Mouse (Mus musculus) heart, postnatal 0 days (tissue): ENCODE measurements around the gene March8. TPM values are rescaled to one million over a fixed set of nuclear protein-coding genes. Genes with fewer than 3 reads are reported as not detected.

ENCODE experiments used
- ATAC-seq: fragments of 200-750 bp; cut with Nextera tagmentation; 2 replicates; pipeline ENCODE4 v1.8.0; 2017; ENCODE audit warnings: low read depth, moderate number of reproducible peaks, moderate library complexity; ENCODE audit not compliant: insufficient read depth
- DNase-seq: peaks from one replicate; pipeline ENCODE4 v3.0.0-alpha.2; 2016; ENCODE audit warnings: low spot score
- H3K27ac ChIP-seq: fragments of 300-500 bp; sonication (generic); 2 replicates; pipeline ENCODE4 v1.5.1; 2014; ENCODE audit warnings: low read depth, mild to moderate bottlenecking
- H3K27me3 ChIP-seq: fragments of 300-500 bp; sonication (generic); 2 replicates; pipeline ENCODE4 v1.6.1; 2014; ENCODE audit warnings: low read length, mixed read lengths; ENCODE audit not compliant: control insufficient read depth, insufficient read depth
- H3K36me3 ChIP-seq: fragments of 300-500 bp; sonication (generic); replicated peaks from 2 replicates; pipeline ENCODE4 v1.6.1; 2014; ENCODE audit warnings: low read length, mixed read lengths; ENCODE audit not compliant: control insufficient read depth, insufficient read depth
- H3K4me1 ChIP-seq: fragments of 300-500 bp; sonication (generic); 2 replicates; pipeline ENCODE4 v1.6.1; 2014; ENCODE audit warnings: antibody characterized with exemption; ENCODE audit not compliant: control insufficient read depth, insufficient read depth
- H3K4me2 ChIP-seq: fragments of 300-500 bp; sonication (generic); 2 replicates; pipeline ENCODE4 v1.6.1; 2014; ENCODE audit warnings: low read depth, mild to moderate bottlenecking, low read length, moderate library complexity
- H3K4me3 ChIP-seq: fragments of 300-500 bp; sonication (generic); 2 replicates; pipeline ENCODE4 v1.5.1; 2014; ENCODE audit warnings: low read depth, low read length
- H3K9ac ChIP-seq: fragments of 300-500 bp; sonication (generic); replicated peaks from 2 replicates; pipeline ENCODE4 v1.6.1; 2014; ENCODE audit warnings: low read depth, low read length, mixed read lengths
- H3K9me3 ChIP-seq: fragments of 300-500 bp; sonication (generic); replicated peaks from 2 replicates; pipeline ENCODE4 v1.6.1; 2016; ENCODE audit warnings: low read length; ENCODE audit not compliant: control insufficient read depth
- CTCF ChIP-seq: IDR thresholded peaks from 2 replicates; pipeline ENCODE4 v1.5.1; 2016; ENCODE audit warnings: antibody characterized with exemption, control low read depth, low read depth
- EP300 ChIP-seq: IDR thresholded peaks from 2 replicates; pipeline ENCODE4 v1.6.1; 2016; ENCODE audit warnings: antibody characterized with exemption, low read depth
- WGBS: fragments of 180-500 bp; shearing (Covaris S2); extraction: QIAGEN DNeasy Blood & Tissue Kit; methylation state at CpG from one replicate; pipeline ENCODE4 v1.1.7; 2014; 5-methylcytosine and 5-hydroxymethylcytosine counted together
- polyA plus RNA-seq: library from polyadenylated mRNA; unstranded; fragments of >200 nt; fragmentation: Nextera tagmentation; extraction: Ambion mirVana; gene quantifications from 2 replicates; pipeline ENCODE4 v1.2.1, GENCODE M21; 2015
- total RNA-seq: library from RNA; depleted of rRNA; stranded (reverse); fragments of >200 nt; gene quantifications from 2 replicates; pipeline ENCODE4 v1.2.3, GENCODE M21; 2014; ENCODE audit warnings: low replicate concordance

Gene March8
- total and polyA plus RNA-seq, 2 experiments from 2014 or later = 17.3 to 73.6 TPM

DNA sequence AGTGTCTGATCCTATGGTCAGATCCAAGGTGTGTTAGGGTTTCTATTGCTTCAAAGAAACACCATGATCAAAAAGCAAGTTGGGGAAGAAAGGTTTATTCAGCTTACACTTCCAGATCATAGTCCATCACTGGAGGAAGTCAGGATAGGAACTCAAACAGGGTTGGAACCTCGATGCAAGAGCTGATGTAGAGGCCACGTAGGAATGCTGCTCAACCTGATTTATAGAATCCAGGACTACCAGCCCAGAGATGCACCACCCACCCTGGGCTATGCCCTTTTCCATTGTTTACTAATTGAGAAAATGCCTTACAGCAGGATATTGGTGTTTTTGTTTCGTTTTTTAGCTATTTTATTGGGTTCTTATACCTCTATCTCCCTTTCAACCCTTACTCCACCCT is 23.6 kb downstream of the March8 start:
- no peak overlapping the region for H3K9ac ChIP-seq
- WGBS = 90% methylated on average over 3 of the region's 3 CpGs
- no peak for TF ChIP-seq EP300
- TF ChIP-seq CTCF = no peak
- no peak overlapping the region for H3K27ac ChIP-seq
- H3K36me3 ChIP-seq = no peaks in the 10 kb centered on the region
- no peaks in the 10 kb centered on the region for H3K27me3 ChIP-seq
- no peak overlapping the region for H3K4me2 ChIP-seq
- H3K4me3 ChIP-seq = no peak overlapping the region
- H3K9me3 ChIP-seq = 0 out of 2 replicates have a peak, but pooled peaks cover 10% of the 10 kb centered on the region
- no peak for DNase-seq
- H3K4me1 ChIP-seq = no peaks in the 10 kb centered on the region; the same call in 1 of the 2 replicates
- ATAC-seq = no peak

DNA sequence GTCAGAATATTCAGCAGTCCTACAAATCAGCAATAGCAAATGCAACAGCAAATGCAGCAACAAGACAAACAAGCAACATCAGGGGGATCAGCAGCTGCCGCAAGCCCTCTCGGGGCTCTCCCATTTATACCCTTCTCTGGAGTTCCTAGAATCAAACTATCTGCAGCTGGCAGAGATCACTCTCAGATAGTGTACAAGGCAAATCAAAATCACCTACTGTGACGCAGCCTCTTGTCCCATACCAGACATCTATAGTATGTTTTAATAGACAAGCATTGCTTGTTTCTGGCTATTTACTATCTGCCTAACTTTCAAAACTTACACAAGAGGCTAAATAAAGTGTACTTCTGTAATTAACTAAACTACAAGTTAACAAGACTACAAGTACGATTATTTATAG is 24.2 kb downstream of the March8 start:
- no peak overlapping the region for H3K4me3 ChIP-seq
- 0 out of 2 replicates have a peak, but pooled peaks cover 10% of the 10 kb centered on the region for H3K9me3 ChIP-seq
- no peak overlapping the region for H3K27ac ChIP-seq
- no peaks in the 10 kb centered on the region for H3K36me3 ChIP-seq
- no peak for ATAC-seq
- H3K9ac ChIP-seq = no peak overlapping the region
- 87% methylated on average over 4 of the region's 4 CpGs for WGBS
- DNase-seq = no peak
- TF ChIP-seq CTCF = no peak
- TF ChIP-seq EP300 = no peak
- no peak overlapping the region for H3K4me2 ChIP-seq
- H3K27me3 ChIP-seq = no peaks in the 10 kb centered on the region
- no peaks in the 10 kb centered on the region; the same call in 1 of the 2 replicates for H3K4me1 ChIP-seq

DNA sequence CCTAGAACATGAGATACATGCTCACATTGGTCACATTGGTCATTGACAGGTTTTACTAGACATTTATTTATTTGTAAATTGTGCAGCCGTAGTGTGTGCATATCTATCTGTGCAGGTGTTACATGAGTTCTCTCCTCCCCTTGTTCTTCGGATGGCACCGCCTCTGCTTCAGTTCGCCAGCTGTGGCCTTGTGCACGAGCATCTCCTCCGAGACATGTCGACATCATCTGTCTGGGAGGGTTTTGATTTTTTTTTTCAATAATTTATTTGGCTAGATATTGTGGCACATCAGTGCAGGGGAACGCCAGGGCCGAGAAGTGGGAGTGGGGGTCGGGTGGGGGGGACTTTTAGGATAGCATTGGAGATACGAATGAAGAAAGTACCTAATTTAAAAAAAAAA is 30.1 kb downstream of the March8 start:
- Histone ChIP-seq H3K36me3 (no peaks in the 10 kb centered on the region), H3K4me3 (no peak overlapping the region), H3K4me1 (peaks cover 3% of the 10 kb centered on the region), H3K27ac (no peak overlapping the region), H3K9me3 (0 out of 2 replicates have a peak, but pooled peaks cover 10% of the 10 kb centered on the region), H3K4me2 (no peak overlapping the region), H3K27me3 (no peaks in the 10 kb centered on the region), H3K9ac (no peak overlapping the region)
- no peak for DNase-seq
- TF ChIP-seq EP300 = no peak
- TF ChIP-seq CTCF = no peak
- WGBS = 76% methylated on average over 11 of the region's 11 CpGs
- no peak for ATAC-seq

DNA sequence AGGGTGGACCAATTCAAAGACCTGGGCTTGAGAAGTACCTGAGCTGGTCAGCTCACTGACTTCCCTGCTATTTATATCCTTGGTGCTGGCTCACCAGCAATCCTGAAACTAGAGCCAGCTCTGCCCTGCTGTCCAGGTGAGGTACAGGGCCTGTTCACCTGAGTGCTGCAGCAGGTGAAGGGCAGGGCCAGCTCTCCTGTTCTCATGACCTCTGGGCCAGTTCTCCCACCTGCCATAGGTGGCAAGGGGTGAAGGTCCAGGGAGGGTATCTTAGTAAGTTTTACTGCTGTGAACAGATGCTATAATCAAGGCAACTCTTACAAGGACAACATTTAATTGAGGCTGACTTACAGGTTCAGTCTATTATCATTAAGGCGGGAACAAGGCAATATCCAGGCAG is 32.0 kb downstream of the March8 start:
- ATAC-seq (no peak), DNase-seq (no peak)
- no peak for TF ChIP-seq CTCF
- no peak for TF ChIP-seq EP300
- Histone ChIP-seq H3K36me3 (no peaks in the 10 kb centered on the region), H3K4me2 (no peak overlapping the region), H3K4me3 (no peak overlapping the region), H3K27me3 (no peaks in the 10 kb centered on the region), H3K4me1 (peaks cover 8% of the 10 kb centered on the region), H3K9ac (no peak overlapping the region), H3K9me3 (0 out of 2 replicates have a peak, but pooled peaks cover under 1% of the 10 kb centered on the region), H3K27ac (no peak overlapping the region)
- 79% methylated on average over 1 of the region's 1 CpGs for WGBS

DNA sequence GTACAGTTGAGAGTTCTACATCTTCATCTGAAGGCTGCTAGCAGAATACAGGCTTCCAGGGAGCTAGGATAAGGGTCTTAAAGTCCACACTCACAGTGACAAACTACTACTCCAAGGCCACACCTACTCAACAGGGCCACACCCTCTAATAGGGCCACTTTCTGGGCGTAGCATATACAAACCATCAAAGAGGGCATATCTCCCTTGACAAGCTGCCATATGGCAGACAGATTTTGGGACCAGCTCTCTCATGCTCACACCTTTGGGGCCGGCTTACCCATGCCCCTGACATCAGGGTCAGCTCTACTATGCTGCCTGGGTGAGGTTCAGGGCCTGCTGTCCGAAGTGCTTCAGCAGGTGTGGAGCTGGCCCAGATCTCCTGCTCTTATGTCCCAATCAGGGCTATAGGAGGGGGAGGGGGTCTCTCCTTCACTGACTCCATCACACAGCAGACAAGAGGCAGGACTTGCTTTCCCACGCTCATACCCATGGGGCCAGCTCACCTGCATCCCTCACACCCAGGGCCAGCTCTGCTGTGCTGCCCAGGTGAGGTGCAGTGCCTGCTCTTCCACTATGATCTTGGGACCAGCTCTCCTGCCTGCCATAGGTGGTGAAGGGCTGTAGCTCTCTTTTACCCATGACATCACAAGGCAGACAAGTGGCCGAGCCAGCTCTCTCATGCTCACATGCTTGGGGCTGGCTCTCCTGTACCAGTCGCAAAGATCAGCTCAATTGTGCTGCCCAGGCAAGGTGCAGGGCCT is 32.6 kb downstream of the March8 start:
- WGBS = 72% methylated on average over 6 of the region's 6 CpGs
- H3K4me3 ChIP-seq = no peak overlapping the region
- TF ChIP-seq CTCF = no peak
- H3K27ac ChIP-seq = no peak overlapping the region
- ATAC-seq = no peak
- H3K9ac ChIP-seq = no peak overlapping the region
- DNase-seq = no peak
- H3K4me2 ChIP-seq = no peak overlapping the region
- peaks cover 8% of the 10 kb centered on the region for H3K4me1 ChIP-seq
- no peaks in the 10 kb centered on the region for H3K36me3 ChIP-seq
- no peaks in the 10 kb centered on the region for H3K9me3 ChIP-seq
- H3K27me3 ChIP-seq = no peaks in the 10 kb centered on the region

DNA sequence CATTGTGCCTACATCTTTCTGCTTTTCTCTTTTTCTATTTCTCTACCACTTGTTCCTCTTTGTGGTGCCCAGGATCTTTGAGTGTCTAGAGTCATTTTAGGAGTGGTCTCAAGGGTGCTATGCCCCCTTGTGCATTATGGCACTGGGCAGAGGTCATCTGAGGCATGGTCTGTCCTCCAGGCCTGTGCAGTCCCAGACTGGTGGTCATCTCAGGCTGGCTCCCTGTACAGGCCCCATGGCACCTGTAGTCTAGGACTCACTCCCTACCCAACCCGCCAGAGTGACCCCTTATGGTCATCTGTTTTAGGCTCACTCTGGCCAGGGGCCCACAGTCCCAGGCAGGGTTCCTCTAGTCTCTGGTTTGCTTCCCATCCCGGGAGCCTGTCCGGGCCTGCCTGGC is 33.7 kb downstream of the March8 start:
- no peaks in the 10 kb centered on the region for H3K27me3 ChIP-seq
- H3K36me3 ChIP-seq = no peaks in the 10 kb centered on the region
- no peak overlapping the region for H3K4me3 ChIP-seq
- 91% methylated on average over 3 of the region's 3 CpGs for WGBS
- no peak overlapping the region for H3K27ac ChIP-seq
- H3K9me3 ChIP-seq = no peaks in the 10 kb centered on the region
- ATAC-seq = no peak
- no peak for DNase-seq
- peaks cover 8% of the 10 kb centered on the region for H3K4me1 ChIP-seq
- H3K9ac ChIP-seq = no peak overlapping the region
- TF ChIP-seq CTCF (no peak), EP300 (no peak)
- H3K4me2 ChIP-seq = no peak overlapping the region
